Mouse (Mus musculus) neural tube, embryonic 13.5 days (tissue): Measurements from ENCODE around the gene Tmem265. TPM values are rescaled to one million over a fixed set of nuclear protein-coding genes. Genes with fewer than 3 reads are reported as not detected.

Experiments used
- ATAC-seq: fragments of 200-750 bp; cut with Nextera tagmentation; 2 replicates; pipeline ENCODE4 v1.8.0; 2017; ENCODE audit warnings: low read depth, mild to moderate bottlenecking, moderate TSS enrichment, moderate library complexity
- H3K27ac ChIP-seq: fragments of 300-500 bp; sonication (generic); replicated peaks from 2 replicates; pipeline ENCODE4 v1.5.1; 2015; ENCODE audit warnings: moderate library complexity, mild to moderate bottlenecking, inconsistent platforms
- H3K27me3 ChIP-seq: fragments of 300-500 bp; sonication (generic); 2 replicates; pipeline ENCODE4 v1.6.1; 2015; ENCODE audit warnings: mild to moderate bottlenecking, inconsistent platforms
- H3K36me3 ChIP-seq: fragments of 300-500 bp; sonication (generic); 2 replicates; pipeline ENCODE4 v1.6.1; 2015; ENCODE audit warnings: mild to moderate bottlenecking, inconsistent platforms
- H3K4me1 ChIP-seq: fragments of 300-500 bp; sonication (generic); replicated peaks from 2 replicates; pipeline ENCODE4 v1.6.1; 2015; ENCODE audit warnings: inconsistent platforms
- H3K4me2 ChIP-seq: fragments of 300-500 bp; sonication (generic); 2 replicates; pipeline ENCODE4 v1.6.1; 2015; ENCODE audit warnings: inconsistent platforms, mild to moderate bottlenecking, moderate library complexity
- H3K4me3 ChIP-seq: fragments of 300-500 bp; sonication (generic); 2 replicates; pipeline ENCODE4 v1.5.1; 2015; ENCODE audit warnings: mild to moderate bottlenecking, inconsistent platforms
- H3K9ac ChIP-seq: fragments of 300-500 bp; sonication (generic); 2 replicates; pipeline ENCODE4 v1.6.1; 2015; ENCODE audit warnings: moderate library complexity, mild to moderate bottlenecking, inconsistent platforms
- H3K9me3 ChIP-seq: fragments of 300-500 bp; sonication (generic); 2 replicates; pipeline ENCODE4 v1.6.1; 2016; ENCODE audit warnings: inconsistent platforms
- WGBS: fragments of 180-500 bp; shearing (Covaris S2); methylation state at CpG from one replicate; pipeline ENCODE4 v1.1.7; 2015; 5-methylcytosine and 5-hydroxymethylcytosine counted together
- polyA plus RNA-seq: library from polyadenylated mRNA; unstranded; fragments of >200 nt; fragmentation: Nextera tagmentation; extraction: Ambion mirVana; gene quantifications from 2 replicates; pipeline ENCODE4 v1.2.1, GENCODE M21; 2015

Gene Tmem265
- polyA plus RNA-seq, 1 experiment from 2014 or later = 4.5 TPM

GRCm38 (mm10) chr7:127591108-127591507 lies 29.9 kb downstream of the Tmem265 start:
- H3K4me2 ChIP-seq = no peak overlapping the region
- H3K27me3 ChIP-seq = no peaks in the 10 kb centered on the region
- H3K4me1 ChIP-seq = peaks cover 24% of the 10 kb centered on the region
- H3K9me3 ChIP-seq = no peaks in the 10 kb centered on the region
- no peak overlapping the region for H3K4me3 ChIP-seq
- WGBS = 88% methylated on average over 10 of the region's 10 CpGs
- H3K36me3 ChIP-seq = peaks cover 65% of the 10 kb centered on the region
- no peak overlapping the region for H3K9ac ChIP-seq
- no peak overlapping the region for H3K27ac ChIP-seq
- no peak for ATAC-seq

GRCm38 (mm10) chr7:127592575-127592974 lies 31.4 kb downstream of the Tmem265 start:
- peaks cover 15% of the 10 kb centered on the region for H3K4me1 ChIP-seq
- peaks cover 80% of the 10 kb centered on the region for H3K36me3 ChIP-seq
- no peak overlapping the region for H3K4me2 ChIP-seq
- H3K4me3 ChIP-seq = no peak overlapping the region
- H3K9me3 ChIP-seq = no peaks in the 10 kb centered on the region
- no peak overlapping the region for H3K27ac ChIP-seq
- no peak for ATAC-seq
- H3K27me3 ChIP-seq = no peaks in the 10 kb centered on the region
- no peak overlapping the region for H3K9ac ChIP-seq
- 92% methylated on average over 14 of the region's 14 CpGs for WGBS

DNA sequence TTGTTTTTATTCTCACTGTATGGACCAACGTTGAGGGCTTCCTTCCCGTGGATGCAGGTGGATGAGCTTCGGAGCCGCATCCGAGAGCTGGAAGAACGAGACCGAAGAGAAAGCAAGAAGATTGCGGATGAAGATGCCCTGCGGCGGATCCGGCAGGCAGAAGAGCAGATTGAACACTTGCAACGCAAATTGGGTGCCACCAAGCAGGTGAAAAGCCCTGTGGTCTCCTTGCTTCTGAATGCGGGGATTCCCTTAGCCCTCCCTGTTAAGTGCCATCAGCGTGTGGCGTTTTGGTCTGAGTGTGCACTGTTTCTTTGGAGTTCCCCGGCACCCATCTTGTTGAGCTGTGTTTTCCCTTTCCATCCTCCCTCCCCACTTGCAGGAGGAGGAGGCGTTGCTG lies 35.6 kb downstream of the Tmem265 start:
- 96% methylated on average over 17 of the region's 17 CpGs for WGBS
- Histone ChIP-seq H3K9ac (no peak overlapping the region), H3K36me3 (peaks cover 99% of the 10 kb centered on the region), H3K4me2 (no peak overlapping the region), H3K4me1 (no peaks in the 10 kb centered on the region), H3K27me3 (no peaks in the 10 kb centered on the region), H3K9me3 (no peaks in the 10 kb centered on the region), H3K27ac (no peak overlapping the region), H3K4me3 (no peak overlapping the region)
- no peak for ATAC-seq

DNA sequence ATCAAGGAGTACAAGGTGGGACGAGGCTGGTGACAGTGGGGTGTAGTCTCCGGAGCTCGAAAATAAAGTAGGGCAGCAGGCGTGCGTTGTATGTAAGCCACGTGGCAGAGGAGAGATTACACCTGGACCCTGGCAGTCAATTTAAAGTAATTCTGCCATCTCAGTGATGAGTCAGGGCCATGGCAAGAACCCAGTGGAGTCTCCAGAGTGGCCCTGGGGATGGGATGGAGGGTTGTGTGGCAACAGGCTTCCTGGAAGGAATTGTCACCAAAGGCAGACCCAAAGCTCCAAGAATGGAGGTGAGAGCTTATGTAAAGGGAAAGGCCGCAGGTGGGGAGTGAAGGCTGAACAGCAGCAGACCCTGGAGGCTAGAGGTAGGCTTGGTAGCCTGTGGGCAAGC lies 39.4 kb downstream of the Tmem265 start:
- Histone ChIP-seq H3K4me1 (no peaks in the 10 kb centered on the region), H3K27me3 (no peaks in the 10 kb centered on the region), H3K27ac (no peak overlapping the region), H3K36me3 (peaks cover 96% of the 10 kb centered on the region), H3K4me3 (no peak overlapping the region), H3K9ac (no peak overlapping the region), H3K4me2 (no peak overlapping the region), H3K9me3 (no peaks in the 10 kb centered on the region)
- ATAC-seq = no peak
- 96% methylated on average over 7 of the region's 7 CpGs for WGBS

DNA sequence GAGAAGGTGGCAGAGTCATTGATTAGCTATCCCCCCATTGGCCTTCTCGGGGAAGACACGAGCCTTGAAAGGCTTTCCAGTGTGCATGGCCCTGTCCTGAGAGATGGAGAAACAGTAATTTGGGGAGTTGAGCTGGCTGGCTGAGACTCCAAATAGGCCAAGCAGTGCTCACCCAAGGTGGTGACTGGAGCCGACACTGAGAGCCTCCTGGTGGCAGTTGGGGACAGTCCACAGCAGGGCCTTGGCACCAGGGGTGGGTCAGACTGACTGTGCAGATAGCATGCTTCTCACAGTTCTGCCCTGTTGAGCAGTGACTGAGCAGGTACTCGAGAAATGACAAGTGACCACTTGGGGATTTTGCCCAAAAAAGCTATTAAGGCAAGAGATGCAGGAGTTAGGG lies 40.5 kb downstream of the Tmem265 start:
- 88% methylated on average over 4 of the region's 4 CpGs for WGBS

DNA sequence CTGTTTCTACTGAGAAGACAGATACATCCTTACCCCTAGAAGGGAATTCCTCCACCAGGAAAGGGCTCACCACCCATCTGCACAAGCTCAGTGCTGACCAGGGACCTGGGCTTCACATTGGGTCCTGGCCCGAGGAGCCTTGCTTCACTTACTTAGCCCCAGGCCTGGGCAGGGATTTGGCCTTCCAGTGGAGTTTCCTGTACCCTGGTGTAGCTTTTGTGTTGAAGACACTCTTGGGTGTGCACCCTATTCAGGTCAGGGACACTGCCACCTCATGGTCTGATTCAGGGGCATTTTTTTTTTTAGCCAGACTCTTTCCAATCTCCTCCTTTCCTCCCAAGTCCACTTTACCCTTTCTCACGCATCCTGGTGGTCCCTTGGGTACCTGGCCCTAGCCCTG lies 41.7 kb downstream of the Tmem265 start:
- Histone ChIP-seq H3K4me3 (no peak overlapping the region), H3K4me1 (no peaks in the 10 kb centered on the region), H3K9me3 (no peaks in the 10 kb centered on the region), H3K36me3 (peaks cover 94% of the 10 kb centered on the region), H3K27me3 (no peaks in the 10 kb centered on the region), H3K4me2 (no peak overlapping the region), H3K9ac (no peak overlapping the region), H3K27ac (no peak overlapping the region)
- no peak for ATAC-seq
- 91% methylated on average over 2 of the region's 2 CpGs for whole genome bisulfite sequencing

More for the DNA sequence above, 40.5 kb downstream of the Tmem265 start:
- no peak overlapping the region for H3K9ac ChIP-seq
- no peak for ATAC-seq
- H3K27me3 ChIP-seq = no peaks in the 10 kb centered on the region
- H3K27ac ChIP-seq = no peak overlapping the region
- no peak overlapping the region for H3K4me2 ChIP-seq
- H3K36me3 ChIP-seq = peaks cover 94% of the 10 kb centered on the region
- no peaks in the 10 kb centered on the region for H3K4me1 ChIP-seq
- no peaks in the 10 kb centered on the region for H3K9me3 ChIP-seq
- H3K4me3 ChIP-seq = no peak overlapping the region

GRCm38 (mm10) chr7:127604256-127604655 lies 43.1 kb downstream of the Tmem265 start:
- Histone ChIP-seq H3K4me3 (no peak overlapping the region), H3K27me3 (no peaks in the 10 kb centered on the region), H3K4me1 (no peaks in the 10 kb centered on the region), H3K36me3 (peaks cover 95% of the 10 kb centered on the region), H3K4me2 (no peak overlapping the region), H3K27ac (no peak overlapping the region), H3K9me3 (no peaks in the 10 kb centered on the region), H3K9ac (no peak overlapping the region)
- WGBS = 95% methylated on average over 10 of the region's 10 CpGs
- ATAC-seq = no peak

DNA sequence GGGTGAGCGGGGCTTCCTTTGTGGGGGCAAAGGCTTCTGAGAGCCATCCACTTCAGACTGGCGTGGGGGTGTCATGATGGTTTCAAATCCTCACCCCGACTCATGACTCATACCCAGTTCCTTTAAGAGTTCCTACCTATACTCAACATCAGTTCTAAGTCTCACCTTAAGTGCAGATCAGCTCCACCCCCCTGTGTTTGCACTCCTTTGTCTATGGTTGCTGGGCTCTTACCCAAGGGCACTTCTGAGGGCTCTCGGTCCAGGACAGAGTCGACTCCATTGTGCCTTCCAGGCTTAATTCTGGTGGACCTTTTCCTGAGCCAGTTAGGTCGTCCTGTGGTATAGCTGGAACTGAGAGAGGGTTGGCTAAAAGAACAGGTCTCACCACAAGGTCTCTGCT lies 46.0 kb downstream of the Tmem265 start:
- 89% methylated on average over 6 of the region's 6 CpGs for WGBS
- no peak overlapping the region for H3K4me3 ChIP-seq

DNA sequence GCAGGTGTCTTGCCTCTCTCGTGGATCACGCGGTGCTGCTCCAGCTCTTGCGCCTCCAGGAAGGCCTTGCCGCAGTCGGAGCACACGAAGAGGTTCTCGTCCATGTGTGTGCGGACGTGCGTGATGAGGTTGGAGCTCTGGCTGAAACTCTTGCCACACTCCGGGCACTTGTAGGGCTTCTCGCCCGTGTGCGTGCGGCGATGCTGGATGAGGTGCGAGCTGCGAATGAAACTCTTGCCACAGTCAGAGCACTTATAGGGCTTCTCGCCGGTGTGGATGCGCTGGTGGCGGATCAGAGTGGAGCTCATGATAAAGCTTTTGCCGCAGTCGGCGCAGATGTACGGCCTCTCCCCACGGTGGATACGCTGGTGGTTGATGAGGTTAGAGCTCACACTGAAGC lies 49.8 kb downstream of the Tmem265 start:
- no peak for ATAC-seq
- Histone ChIP-seq H3K9ac (no peak overlapping the region), H3K4me2 (no peak overlapping the region), H3K27ac (no peak overlapping the region), H3K27me3 (no peaks in the 10 kb centered on the region), H3K9me3 (no peaks in the 10 kb centered on the region), H3K4me1 (peaks cover 17% of the 10 kb centered on the region), H3K4me3 (no peak overlapping the region), H3K36me3 (peaks cover 66% of the 10 kb centered on the region)
- WGBS = 97% methylated on average over 29 of the region's 29 CpGs

More for the DNA sequence above, 46.0 kb downstream of the Tmem265 start:
- no peaks in the 10 kb centered on the region for H3K9me3 ChIP-seq
- no peak overlapping the region for H3K27ac ChIP-seq
- H3K4me1 ChIP-seq = no peaks in the 10 kb centered on the region
- no peak for ATAC-seq
- H3K36me3 ChIP-seq = peaks cover 95% of the 10 kb centered on the region
- H3K4me2 ChIP-seq = no peak overlapping the region
- no peaks in the 10 kb centered on the region for H3K27me3 ChIP-seq
- H3K9ac ChIP-seq = no peak overlapping the region

DNA sequence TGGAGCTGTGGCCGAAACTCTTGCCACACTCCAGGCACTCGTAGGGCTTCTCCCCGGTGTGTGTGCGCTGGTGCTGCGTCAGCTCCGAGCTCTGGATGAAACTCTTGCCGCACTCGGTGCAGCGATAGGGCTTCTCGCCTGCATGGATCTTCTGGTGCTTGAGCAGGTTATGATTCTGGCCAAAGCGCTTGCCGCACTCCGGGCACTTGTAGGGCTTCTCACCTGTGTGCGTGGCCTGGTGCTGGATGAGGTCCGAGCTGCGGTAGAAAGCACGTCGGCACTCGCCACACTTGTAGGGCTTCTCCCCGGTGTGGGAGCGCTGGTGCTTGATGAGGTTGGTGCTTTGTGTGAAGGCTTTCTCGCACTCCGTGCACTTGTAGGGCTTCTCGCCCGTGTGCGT lies 50.4 kb downstream of the Tmem265 start:
- H3K9ac ChIP-seq = no peak overlapping the region
- WGBS = 96% methylated on average over 26 of the region's 26 CpGs

DNA sequence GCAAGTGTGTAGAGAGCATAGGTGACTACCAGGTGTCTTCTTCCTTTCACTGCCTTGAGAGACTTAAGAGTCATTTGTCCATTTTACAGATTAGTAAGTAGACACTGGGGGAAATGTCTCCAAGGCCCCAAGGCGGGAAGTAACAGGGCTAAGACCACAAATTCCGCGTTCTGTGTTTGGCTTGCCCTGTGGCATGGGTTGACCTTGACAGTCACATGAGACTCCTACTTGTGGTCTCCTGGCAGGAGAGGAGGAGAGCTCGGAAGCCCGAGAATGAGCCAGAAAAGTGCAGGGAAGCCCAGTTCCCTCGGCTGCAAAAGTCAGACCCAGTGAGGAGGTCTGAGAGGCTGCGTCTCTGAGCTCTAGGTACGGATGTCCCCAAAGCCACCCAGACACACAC lies 52.3 kb downstream of the Tmem265 start:
- H3K27ac ChIP-seq = no peak overlapping the region
- H3K27me3 ChIP-seq = no peaks in the 10 kb centered on the region
- peak overlapping the region; percentile 99 for H3K4me3 ChIP-seq
- peaks cover 41% of the 10 kb centered on the region for H3K36me3 ChIP-seq
- H3K4me1 ChIP-seq = peaks cover 37% of the 10 kb centered on the region
- peak overlapping the region; percentile 97 for H3K9ac ChIP-seq
- 90% methylated on average over 8 of the region's 8 CpGs for WGBS
- H3K4me2 ChIP-seq = peak overlapping the region; percentile 92
- no peak for ATAC-seq
- H3K9me3 ChIP-seq = no peaks in the 10 kb centered on the region

More for the DNA sequence above, 50.4 kb downstream of the Tmem265 start:
- Histone ChIP-seq H3K36me3 (peaks cover 61% of the 10 kb centered on the region), H3K27ac (no peak overlapping the region), H3K9me3 (no peaks in the 10 kb centered on the region), H3K4me2 (no peak overlapping the region), H3K4me3 (no peak overlapping the region), H3K27me3 (no peaks in the 10 kb centered on the region), H3K4me1 (peaks cover 22% of the 10 kb centered on the region)
- no peak for ATAC-seq

DNA sequence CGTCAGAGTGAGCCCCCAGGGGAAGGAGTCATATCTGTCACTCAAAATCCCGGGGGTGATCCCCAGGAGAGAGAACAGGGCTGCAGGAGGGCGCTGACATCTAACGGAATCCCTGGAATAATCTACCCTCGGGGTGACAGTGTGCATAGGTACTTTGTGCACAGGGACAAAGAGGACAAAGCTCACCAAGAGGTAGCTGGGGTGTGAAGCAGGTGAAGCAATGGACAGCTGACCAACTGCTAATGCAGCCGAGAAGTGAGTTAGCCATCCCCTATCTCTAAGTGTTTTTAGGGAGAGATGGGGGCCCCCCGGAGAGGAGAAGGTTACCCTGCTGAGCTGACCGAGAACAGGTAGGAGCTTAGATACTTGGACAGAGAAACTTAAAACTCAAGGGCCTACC lies 52.9 kb downstream of the Tmem265 start:
- Histone ChIP-seq H3K4me1 (peaks cover 37% of the 10 kb centered on the region), H3K27me3 (no peaks in the 10 kb centered on the region), H3K4me2 (peak overlapping the region; percentile 92), H3K4me3 (peak overlapping the region; percentile 99), H3K27ac (no peak overlapping the region), H3K36me3 (peaks cover 35% of the 10 kb centered on the region), H3K9ac (peak overlapping the region; percentile 97), H3K9me3 (no peaks in the 10 kb centered on the region)
- WGBS = 22% methylated on average over 8 of the region's 8 CpGs
- ATAC-seq = no peak

- WGBS = 1% methylated on average over 42 of the region's 44 CpGs
- peaks cover 37% of the 10 kb centered on the region for H3K4me1 ChIP-seq
- ATAC-seq = peak; percentile 49
Observed at GRCm38 (mm10) chr7:127614511-127614890, 53.3 kb downstream of the Tmem265 start.

More at GRCm38 (mm10) chr7:127614511-127614890, 53.3 kb downstream of the Tmem265 start:
- Histone ChIP-seq H3K9ac (peak overlapping the region; percentile 97), H3K36me3 (peaks cover 31% of the 10 kb centered on the region), H3K27me3 (no peaks in the 10 kb centered on the region), H3K27ac (peak overlapping the region; percentile 88), H3K9me3 (no peaks in the 10 kb centered on the region), H3K4me2 (peak overlapping the region; percentile 92), H3K4me3 (peak overlapping the region; percentile 99)
